Mouse (Mus musculus): ENCODE data around the gene Nat8. TPM values are rescaled to one million over a fixed set of nuclear protein-coding genes. Genes with fewer than 3 reads are reported as not detected.
"Not testable (repeated sequence)": the region's sequence is repeated elsewhere in the genome, so short reads cannot be mapped to it uniquely, and the experiment has no call there.

The Nat8 gene
- total RNA-seq, 2 experiments from 2014 or later, result 2.8 to 2.9 TPM

DNA sequence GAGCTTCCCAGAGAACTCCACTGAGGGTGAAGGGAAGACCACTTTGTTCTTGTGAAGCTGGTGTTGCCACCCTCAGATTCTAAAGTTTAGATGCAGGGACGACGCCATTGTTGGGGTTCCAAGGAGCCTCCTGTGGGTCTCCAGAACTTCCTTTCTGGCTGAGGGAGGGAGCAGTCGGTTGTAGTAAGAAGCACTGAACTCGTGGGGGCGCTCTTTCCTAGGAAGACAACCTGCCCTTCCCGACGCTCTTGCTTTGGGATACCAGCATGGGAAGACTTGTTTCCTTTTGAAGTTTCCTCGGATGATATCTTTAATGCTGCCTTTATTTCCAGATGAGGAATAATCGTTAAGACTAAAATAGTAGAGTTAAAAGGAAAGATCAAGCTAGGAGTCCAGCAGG, 4.9 kb upstream of the Nat8 start:
- peak; percentile 58 to 72 for DNase-seq (ENCODE audit: low spot score in 2 of 2)

- DNase-seq (ENCODE audit: low spot score in 2 of 2), result not testable (repeated sequence)
These were observed 4.2 kb upstream of the Nat8 start for GRCm38 (mm10) chr6:85836098-85836497.

GRCm38 (mm10) chr6:85835104-85835503, 3.2 kb upstream of the Nat8 start:
- DNase-seq (ENCODE audit: low spot score in 2 of 2), result not testable (repeated sequence)

GRCm38 (mm10) chr6:85834504-85835100, 2.7 kb upstream of the Nat8 start:
- DNase-seq (ENCODE audit: low spot score in 2 of 2), result not testable (repeated sequence)

GRCm38 (mm10) chr6:85829462-85829861, 2.4 kb downstream of the Nat8 start:
- no peak for DNase-seq (ENCODE audit: low spot score in 2 of 2)

DNA sequence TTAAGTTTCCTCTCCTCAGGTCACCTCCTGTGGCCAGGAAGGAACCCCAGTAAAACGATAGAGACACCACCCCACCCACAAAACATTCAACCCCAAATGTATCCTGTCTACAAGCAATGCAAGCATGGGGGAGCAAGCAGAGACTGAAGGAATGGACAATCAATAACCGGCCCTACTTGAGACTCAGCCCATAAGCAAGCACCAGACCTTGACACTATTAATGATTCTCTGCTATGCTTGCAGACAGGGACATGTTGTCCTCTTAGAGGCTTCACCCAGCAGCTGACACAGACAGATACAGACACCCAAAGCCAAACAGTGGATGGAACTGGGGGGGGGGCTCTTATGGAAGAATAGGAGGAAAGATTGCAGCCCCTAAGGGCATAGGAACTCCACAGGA, 6.0 kb downstream of the Nat8 start:
- no peak for DNase-seq (ENCODE audit: low spot score in 2 of 2)

DNA sequence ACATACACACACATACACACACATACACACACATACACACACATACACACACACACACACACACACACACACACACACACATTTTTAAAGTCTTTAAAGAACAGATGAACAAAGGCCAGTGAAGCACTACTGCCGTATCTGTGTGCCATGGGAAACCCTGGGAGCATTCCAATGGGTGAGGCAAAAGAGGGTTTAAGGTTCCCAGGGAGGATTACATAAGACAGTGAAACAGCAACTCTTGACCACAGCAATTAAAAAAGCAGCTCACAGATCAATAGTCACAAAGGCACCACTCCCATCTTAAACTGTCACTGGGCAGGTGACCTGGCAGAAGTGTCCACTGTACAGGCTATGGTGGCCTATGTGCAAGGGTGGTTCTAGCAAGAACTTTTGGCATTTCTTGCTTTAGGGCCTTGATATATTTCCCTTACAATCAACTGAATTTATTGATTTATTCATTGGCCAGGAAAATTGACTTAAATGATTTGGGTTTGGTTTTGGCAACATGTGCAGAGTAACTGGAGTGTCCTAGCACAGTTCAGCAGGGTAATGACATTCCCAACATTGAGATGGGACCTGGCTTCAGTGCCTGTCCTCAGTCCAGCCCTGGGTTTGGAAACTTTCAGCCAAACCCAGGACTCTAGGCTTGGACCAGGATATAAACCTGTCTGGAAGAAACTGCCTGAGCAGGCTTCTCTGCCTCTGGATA, 8.3 kb downstream of the Nat8 start:
- DNase-seq (ENCODE audit: low spot score in 2 of 2), result no peak

DNA sequence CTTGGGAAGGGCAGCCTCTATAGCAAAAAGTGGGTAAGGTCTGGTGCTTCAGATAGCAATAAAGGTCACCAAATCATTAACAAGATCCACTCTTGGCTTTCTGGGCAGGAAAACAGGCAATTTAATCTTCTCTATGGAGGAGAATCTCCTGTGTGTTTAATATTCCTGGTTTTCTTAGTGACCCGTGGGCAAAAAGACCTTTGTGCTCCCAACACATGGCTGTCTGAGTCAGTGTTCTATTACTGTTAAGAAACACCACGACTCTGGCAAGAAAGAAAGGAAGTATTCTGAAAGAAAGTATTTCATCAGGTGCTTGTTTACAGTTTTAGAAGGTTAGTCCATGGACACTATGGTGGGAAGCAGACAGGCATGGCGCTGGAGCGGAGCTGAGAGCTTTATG, 9.6 kb downstream of the Nat8 start:
- DNase-seq (ENCODE audit: low spot score in 2 of 2), result no peak

- DNase-seq (ENCODE audit: low spot score in 2 of 2), result no peak
These were observed 11.0 kb downstream of the Nat8 start, which contains the start of the genes Nat8f6 and Nat8f5 for GRCm38 (mm10) chr6:85820837-85821236. Nat8f6 (minus strand) TSS chr6:85820954. Nat8f5 (minus strand) TSS chr6:85820972.

DNA sequence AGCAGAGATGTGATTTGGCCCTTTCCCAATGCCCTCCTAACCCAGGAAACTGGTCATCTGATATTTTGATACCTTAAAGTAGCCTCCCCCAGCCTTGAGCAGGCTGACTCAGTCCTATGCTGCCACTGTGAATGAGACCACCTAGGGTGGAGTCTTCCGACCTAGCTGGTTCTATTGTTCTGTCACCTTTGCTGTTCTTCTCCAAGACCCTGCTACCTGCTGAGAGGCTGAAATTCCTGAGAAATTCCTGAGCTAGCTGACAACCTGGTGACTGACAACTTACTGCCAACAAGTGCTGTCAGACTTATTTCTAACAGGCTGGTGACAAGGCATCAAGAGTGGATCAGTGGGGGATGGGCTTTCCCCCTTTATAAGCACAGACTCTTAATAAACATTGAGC, 13.5 kb downstream of the Nat8 start:
- no peak for DNase-seq (ENCODE audit: low spot score in 2 of 2)

GRCm38 (mm10) chr6:85813339-85813738, 18.5 kb downstream of the Nat8 start:
- DNase-seq (ENCODE audit: low spot score in 2 of 2), result no peak

GRCm38 (mm10) chr6:85810942-85811537, 20.8 kb downstream of the Nat8 start:
- DNase-seq (ENCODE audit: low spot score in 2 of 2), result not testable (repeated sequence)

DNA sequence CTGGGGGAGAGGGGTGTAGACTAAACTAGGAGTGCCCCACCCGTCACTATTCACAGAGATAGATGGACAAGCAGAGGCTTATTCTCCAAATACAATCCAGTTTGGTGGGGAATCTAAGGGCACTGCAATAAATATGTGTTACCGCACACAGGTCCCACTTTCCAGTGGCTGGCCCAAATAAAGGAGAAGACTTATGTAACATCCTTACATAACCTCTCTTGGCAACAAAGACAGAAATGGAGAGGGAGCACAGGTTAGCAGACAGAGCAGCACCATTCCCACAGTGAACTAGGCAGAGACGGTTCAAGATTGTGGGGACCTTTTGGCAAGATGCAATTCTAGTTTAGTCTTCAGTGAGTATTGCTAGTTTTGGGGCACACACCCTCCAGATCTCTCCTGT, 21.4 kb downstream of the Nat8 start:
- not testable (repeated sequence) for DNase-seq (ENCODE audit: low spot score in 2 of 2)

- not testable (repeated sequence) for DNase-seq (ENCODE audit: low spot score in 2 of 2)
These were observed 22.1 kb downstream of the Nat8 start for GRCm38 (mm10) chr6:85809784-85810183.

- DNase-seq (ENCODE audit: low spot score in 2 of 2), result not testable (repeated sequence)
These were observed 28.7 kb downstream of the Nat8 start for GRCm38 (mm10) chr6:85803180-85803579.

Small RNAs within 50 kb of the gene (microRNA-seq; reads per million reads assigned to microRNA genes)
- gene Mir6375, result 0 reads per million in 2 experiments

Other genes starting within 250 kb of the Nat8 start
- gene Alms1, start 244.6 kb downstream of the Nat8 start, total RNA-seq (2021), result 1 to 10 TPM; 6.9 to 7.0 TPM
- gene Nat8f7, start 118.9 kb downstream of the Nat8 start, total RNA-seq (2021), result 1 to 10 TPM; 1.7 to 2.7 TPM
- 1 to 10 TPM; 1.6 to 1.7 TPM for gene Nat8f3, start 66.3 kb downstream of the Nat8 start, total RNA-seq (2021)
- 1 to 10 TPM; 1.3 to 1.4 TPM for gene Nat8f6, start 11.1 kb downstream of the Nat8 start, total RNA-seq (2021)
- 1 to 10 TPM; 4.6 to 4.8 TPM for gene Nat8f5, start 11.1 kb downstream of the Nat8 start, total RNA-seq (2021)
- gene Nat8f2, start 37.1 kb upstream of the Nat8 start, total RNA-seq (2021), result 1 to 10 TPM; 1.0 to 1.2 TPM
- gene Nat8f4, start 72.8 kb upstream of the Nat8 start, total RNA-seq (2021), result 1 to 10 TPM; 4.6 to 5.5 TPM
- 10 to 100 TPM; 60.9 to 70.3 TPM for gene Tprkb, start 79.8 kb upstream of the Nat8 start, total RNA-seq (2021)
- 10 to 100 TPM; 19.1 to 23.1 TPM for gene Nat8f1, start 83.6 kb upstream of the Nat8 start, total RNA-seq (2021)
- gene Dusp11, start 129.6 kb upstream of the Nat8 start, total RNA-seq (2021), result 10 to 100 TPM; 83.3 to 89.0 TPM
- not detected for gene Figla, start 184.1 kb upstream of the Nat8 start, total RNA-seq (2021)
- gene Add2, start 196.6 kb upstream of the Nat8 start, total RNA-seq (2021), result 100 to 1,000 TPM; 241 to 253 TPM

Data from layer of hippocampus, postnatal 14 days (tissue).